Mouse (Mus musculus) adrenal gland, adult 2 months (tissue): ENCODE results near the gene Eepd1. TPM values are rescaled to one million over a fixed set of nuclear protein-coding genes. Genes with fewer than 3 reads are reported as not detected.

Source experiments
- DNase-seq: peaks from one replicate; pipeline ENCODE4 v3.0.0; 2021
- polyA plus RNA-seq: library from polyadenylated mRNA; depleted of rRNA; stranded (reverse); fragments of >200 nt; gene quantifications from 2 replicates; pipeline ENCODE4 v1.2.3, GENCODE M21; 2012; rRNA removed
- total RNA-seq, 2 experiments: library from RNA; stranded (reverse); gene quantifications; 2 replicates each; pipeline ENCODE4 v1.2.3; 2021

The Eepd1 gene
- total and polyA plus RNA-seq, 3 experiments, result 28.4 to 36.0 (median 32.8) TPM

GRCm38 (mm10) chr9:25578674-25579596 lies 97.6 kb downstream of the Eepd1 start:
- no peak for DNase-seq

- DNase-seq, result peak; percentile 33
Observed at GRCm38 (mm10) chr9:25583621-25584020, 102.3 kb downstream of the Eepd1 start.

GRCm38 (mm10) chr9:25585614-25586013 lies 104.3 kb downstream of the Eepd1 start:
- DNase-seq, result no peak

GRCm38 (mm10) chr9:25588581-25588980 lies 107.2 kb downstream of the Eepd1 start:
- no peak for DNase-seq

- peak; percentile 36 for DNase-seq
Observed at GRCm38 (mm10) chr9:25590740-25591139, 109.4 kb downstream of the Eepd1 start.

GRCm38 (mm10) chr9:25591390-25592354 lies 110.3 kb downstream of the Eepd1 start:
- DNase-seq, result peak; percentile 35

GRCm38 (mm10) chr9:25592355-25592955 lies 111.1 kb downstream of the Eepd1 start:
- DNase-seq, result no peak

- no peak for DNase-seq
Observed at GRCm38 (mm10) chr9:25624744-25625143, 143.4 kb downstream of the Eepd1 start.

GRCm38 (mm10) chr9:25629531-25630099 lies 148.3 kb downstream of the Eepd1 start:
- no peak for DNase-seq

Other genes starting within 250 kb of the Eepd1 start
- gene Sept7, start 229.1 kb upstream of the Eepd1 start, total RNA-seq, result 100 to 1,000 TPM; 116 to 125 TPM
- gene Sept7, start 229.1 kb upstream of the Eepd1 start, polyA plus RNA-seq, result 1.4 and 1.8 TPM in 2 replicates